Mouse (Mus musculus) mouse trophoblast stem cell (cell line): ENCODE measurements around the gene Myo16.

ENCODE experiments used
- in situ Hi-C, 2 experiments: fragments of 300-500 bp; cut with MseI, MboI; formaldehyde crosslinking; loops; 2 replicates in 1 of 2; 3 replicates in 1 of 2; pipeline ENCODE4 v1.15.1; 2025

Gene Myo16

DNA sequence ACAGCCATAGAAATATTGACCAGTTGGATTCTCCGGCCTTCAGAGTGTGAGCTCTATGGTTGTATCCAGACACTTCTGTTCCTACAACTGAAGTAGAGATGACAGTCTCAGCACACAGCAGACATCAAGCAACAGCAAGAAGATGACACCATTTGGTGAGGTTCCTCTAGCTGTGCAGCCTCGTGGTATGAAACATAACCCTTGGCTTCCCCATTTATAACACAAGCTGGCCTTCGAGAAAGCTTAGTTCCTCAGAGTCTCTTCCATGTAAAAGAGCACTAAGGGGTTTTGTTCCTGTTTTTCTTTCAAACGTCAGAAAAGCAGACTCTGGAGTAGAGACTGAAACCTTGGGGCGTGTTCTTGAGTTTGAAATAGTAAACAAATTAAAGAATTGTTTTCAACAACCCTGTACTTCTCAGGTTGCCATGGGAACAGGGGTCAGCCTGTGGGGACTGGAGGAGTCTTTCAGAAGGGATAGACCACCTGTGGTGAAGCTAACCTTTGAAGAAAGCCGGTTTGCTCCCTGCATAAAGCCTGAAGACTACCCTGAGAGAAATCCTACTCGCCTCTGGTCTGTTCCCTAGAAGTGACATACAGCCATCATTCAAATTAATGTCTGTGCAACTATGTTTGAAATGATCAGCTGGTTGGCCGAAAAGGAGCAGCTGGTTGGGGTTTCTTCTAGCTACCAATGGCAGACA, 510.2 kb downstream of the Myo16 start:
- in situ Hi-C loops: no loop called here

DNA sequence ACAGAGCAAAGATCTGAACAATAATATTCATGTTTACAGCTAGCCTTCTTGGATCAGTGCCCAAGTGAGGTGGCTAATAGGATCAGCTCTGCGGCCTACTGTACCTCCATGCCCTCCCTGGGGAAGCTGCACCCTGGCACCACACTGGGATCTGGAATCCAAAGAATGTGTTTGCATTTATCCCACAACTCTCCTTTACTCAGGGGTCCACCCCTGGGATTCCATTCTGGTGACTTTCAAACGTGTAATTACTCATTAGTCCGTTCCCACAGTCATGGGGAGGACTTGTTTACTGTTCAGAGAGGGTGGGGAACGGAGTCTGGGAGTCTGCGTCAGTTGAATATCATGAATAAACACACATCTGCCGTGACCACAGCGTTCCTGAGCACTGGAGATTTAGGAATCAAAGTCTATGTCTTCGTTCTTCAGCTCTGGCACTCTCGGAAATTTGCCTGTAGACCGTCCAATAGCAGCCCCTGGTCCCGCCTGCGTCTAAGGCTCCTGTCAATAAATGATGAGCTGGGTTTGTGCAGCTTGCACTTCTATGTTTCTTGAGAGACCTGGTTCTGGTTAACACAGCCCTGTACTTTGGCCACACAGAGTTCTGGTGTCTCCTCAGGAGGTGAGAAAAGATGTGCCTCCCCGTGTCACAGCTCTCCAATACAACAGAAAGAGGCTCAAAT, 511.3 kb downstream of the Myo16 start:
- in situ Hi-C loops: no loop called here

DNA sequence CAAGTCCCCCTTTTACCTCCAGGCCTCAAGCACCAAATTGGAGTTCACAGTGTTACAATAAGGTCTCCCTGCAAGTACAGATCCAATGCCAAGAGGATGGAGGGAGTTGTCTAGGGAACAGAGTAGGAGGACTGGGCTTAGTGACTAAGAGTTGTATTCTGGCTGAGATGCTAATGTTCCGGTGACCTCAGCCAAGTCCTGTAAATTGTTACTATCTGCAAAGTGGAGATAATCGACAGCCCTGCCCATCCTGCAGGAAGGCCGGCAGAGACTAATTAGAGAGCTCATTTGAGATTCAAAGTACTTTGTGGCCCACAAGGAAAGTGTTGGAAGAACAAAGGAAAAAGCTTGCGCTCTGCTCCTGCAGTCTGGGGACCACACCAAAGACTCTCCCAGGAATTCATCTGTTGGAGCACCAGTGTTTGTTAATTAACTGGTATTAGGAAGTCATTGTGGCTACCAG, 512.1 kb downstream of the Myo16 start:
- in situ Hi-C loops: no loop called here

DNA sequence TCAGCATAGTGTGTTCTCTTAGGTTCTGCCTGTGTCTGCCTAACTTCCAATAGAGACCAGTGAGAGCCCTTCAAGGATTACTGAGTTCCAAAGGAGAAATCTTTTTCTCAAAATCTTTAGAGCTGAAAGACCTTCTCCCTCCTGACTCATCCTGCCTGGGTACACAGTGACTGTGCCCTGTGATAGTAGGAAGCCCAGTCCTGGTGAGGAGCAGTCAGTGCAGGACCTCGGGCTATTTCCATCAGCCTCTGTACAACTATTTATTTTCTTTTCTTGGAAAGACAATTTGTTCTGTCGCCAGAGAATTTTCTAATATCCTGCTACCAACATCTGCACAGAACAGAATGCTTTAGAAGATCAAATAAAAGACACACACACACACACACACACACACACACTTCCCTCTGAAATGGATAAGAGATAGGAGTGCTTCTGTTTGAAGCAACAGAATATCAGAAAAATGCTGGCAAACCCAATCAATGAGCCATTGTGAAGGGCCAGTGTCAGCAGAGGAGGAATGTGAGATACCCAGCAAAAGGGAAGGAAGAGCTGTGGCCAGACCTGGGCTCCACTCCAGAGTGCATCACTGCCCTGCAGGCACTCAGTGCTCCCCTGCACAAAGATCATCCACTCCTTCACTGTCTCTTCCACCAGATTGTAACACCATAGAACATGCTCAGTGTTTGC, 518.3 kb downstream of the Myo16 start:
- in situ Hi-C loops: no loop called here

DNA sequence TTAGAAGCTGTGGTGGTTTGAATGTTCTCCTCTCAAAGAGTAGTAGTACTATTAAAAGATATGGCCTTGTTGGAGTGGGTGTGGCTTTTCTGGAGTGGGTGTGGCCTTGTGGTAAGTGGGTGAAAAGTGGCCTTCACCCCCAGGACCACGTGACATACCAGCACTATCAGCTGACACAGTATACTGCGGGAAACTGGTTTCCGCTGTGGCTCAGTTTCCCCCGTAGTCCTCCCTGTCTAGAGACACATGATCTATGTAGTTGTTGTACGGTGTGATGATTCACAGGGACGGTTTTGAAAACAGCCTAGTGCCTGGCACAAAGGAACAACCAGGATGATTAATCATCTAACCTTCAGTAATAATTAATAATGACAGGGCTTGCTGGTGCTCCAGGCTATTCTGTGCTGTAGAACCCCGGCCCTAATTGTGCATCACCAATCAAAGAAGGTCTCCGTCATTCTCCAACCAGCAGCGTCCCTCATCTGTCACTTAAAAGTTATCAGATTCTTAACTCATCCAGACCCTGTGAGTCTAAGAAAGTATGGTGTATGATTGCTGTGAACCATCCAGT, 524.2 kb downstream of the Myo16 start:
- in situ Hi-C loops: no loop called here

DNA sequence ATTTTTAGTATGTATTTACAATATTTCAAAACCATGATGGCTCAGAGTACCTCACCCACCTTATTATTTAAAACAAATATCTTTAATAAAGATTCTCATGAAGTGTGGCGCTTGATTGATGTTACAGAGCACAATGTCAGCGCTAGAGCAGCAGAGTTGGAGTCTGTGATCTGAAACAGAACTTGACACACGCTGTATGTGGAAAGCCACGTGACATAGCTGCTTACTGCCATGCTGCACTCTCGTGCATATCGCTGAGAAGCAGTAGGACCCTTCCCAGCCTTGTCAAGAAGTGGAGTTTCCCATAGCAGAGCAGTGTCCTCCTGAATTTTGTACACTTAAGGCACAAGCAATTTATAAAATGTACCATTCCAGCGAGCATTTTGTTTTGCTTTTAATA, 528.2 kb downstream of the Myo16 start:
- in situ Hi-C loops: no loop called here

DNA sequence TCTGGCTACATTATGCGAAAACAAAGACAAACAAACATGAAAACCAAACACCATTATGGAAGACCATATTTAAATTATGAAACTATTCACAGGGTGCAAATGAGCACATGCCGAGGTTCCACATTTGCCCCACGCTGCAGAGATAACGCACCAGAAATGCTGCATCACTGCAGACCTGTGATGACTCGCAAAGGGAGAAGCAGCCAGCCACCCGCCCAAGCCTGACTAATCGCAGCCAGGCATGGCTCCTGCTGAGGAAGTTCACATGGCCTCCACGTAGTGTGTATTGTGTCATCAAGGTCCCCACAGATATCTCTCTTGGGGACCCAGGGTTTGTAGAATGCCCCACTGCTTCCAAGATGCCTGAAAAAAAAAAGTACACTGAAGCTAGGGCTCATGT, 529.4 kb downstream of the Myo16 start:
- in situ Hi-C loops: no loop called here
